Mouse (Mus musculus) urinary bladder, postnatal 10 days (tissue): ENCODE results near the gene Tarsl2.

Source experiments
- DNase-seq: peaks from one replicate; pipeline ENCODE4 v3.0.0; 2022; ENCODE audit warnings: low spot score

The Tarsl2 gene

DNA sequence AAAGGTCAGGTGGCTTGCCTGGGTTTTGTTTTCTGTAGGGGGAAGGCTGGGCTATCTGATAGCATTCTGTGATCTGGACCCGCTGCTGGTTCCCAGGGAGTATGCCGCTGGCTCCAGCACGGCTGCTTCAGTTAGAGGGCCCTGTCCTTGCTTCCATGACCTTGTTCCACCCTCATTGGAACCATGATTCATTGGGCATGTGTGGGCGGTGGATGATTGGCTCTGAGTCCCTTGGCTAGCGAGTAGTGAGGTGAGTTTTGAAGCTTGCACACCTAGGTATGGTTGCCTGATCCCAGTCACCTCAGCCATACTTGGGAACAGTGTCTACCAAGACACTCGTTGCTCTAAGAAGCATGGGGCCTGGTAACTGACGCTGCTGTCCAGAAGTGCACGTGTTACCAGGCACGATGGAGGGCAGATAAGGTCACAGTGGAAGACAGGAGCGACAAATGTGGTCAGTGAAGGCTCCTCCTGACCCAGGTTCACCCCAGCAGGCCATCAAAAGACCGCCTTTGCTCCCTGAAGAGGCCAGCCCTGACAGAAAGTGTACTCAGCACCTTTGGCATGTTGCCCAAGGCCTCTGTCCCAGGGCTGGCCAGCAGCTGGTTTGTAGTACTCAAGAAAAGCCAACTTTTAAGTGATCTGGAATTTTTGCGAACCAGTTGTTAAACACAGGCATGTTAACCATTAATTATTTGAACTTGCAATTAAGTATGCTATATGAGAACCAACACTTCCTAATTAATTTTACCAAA is 92.8 kb downstream of the Tarsl2 start:
- no peak for DNase-seq
